Mouse (Mus musculus) liver, embryonic 18 days (tissue): ENCODE results near the gene Xpo6. TPM values are rescaled to one million over a fixed set of nuclear protein-coding genes. Genes with fewer than 3 reads are reported as not detected.

Experiments
- polyA plus RNA-seq: library from polyadenylated mRNA; depleted of rRNA; stranded (reverse); fragments of >200 nt; gene quantifications from 2 replicates; pipeline ENCODE4 v1.2.3, GENCODE M21; 2012; rRNA removed

Xpo6 gene
- polyA plus RNA-seq = 37.3 and 43.9 TPM in 2 replicates

GRCm38 (mm10) chr7:126200178-126200996 is at the start of gene Xpo6:
Xpo6 (minus strand) TSS chr7:126200501.

DNA sequence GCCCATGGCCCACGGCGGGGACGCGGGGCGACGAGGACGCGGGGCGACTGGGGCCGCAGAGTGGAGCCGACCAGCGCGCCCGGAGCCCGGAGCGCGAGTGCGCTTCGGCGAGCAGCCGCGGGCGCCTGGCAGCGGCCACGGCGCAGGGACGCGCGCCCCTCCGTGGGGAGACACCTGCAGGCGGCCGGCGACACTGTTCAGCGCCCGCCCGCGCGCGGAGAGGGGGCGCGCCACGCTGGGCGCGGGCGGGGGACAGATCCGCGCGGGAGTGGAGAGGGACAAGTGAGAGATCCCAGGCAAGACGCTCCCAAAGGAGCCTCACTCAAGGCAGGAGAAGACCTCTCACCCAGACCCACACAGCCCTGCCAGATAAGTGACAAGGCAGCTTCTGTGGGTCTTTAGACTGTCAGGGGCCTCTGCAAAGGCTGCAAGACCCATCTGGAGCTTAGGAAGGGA is 118.0 kb downstream of the Xpo6 start, which contains the start of gene Gsg1l:
TSS of gene Gsg1l (minus strand) at position 126 of the 456 bp plus-strand sequence.

Other genes starting within 250 kb of the Xpo6 start
- 0.07 and 0.12 TPM in 2 replicates for gene Gsg1l, start 118.1 kb downstream of the Xpo6 start, polyA plus RNA-seq
- gene Sbk1, start 72.1 kb upstream of the Xpo6 start, polyA plus RNA-seq = 4.3 and 4.4 TPM in 2 replicates
- gene Lat, start 169.1 kb upstream of the Xpo6 start, polyA plus RNA-seq = 7.4 and 7.7 TPM in 2 replicates
- 28.2 and 28.3 TPM in 2 replicates for gene Spns1, start 176.9 kb upstream of the Xpo6 start, polyA plus RNA-seq
- gene Nfatc2ip, start 196.2 kb upstream of the Xpo6 start, polyA plus RNA-seq = 4.7 and 5.4 TPM in 2 replicates
- 6.5 and 8.9 TPM in 2 replicates for gene Cd19, start 214.4 kb upstream of the Xpo6 start, polyA plus RNA-seq
- gene Rabep2, start 228.3 kb upstream of the Xpo6 start, polyA plus RNA-seq = 6.4 and 6.5 TPM in 2 replicates